22 mouse cellular contexts compared by ENCODE assay signal in the genomic region with DNA sequence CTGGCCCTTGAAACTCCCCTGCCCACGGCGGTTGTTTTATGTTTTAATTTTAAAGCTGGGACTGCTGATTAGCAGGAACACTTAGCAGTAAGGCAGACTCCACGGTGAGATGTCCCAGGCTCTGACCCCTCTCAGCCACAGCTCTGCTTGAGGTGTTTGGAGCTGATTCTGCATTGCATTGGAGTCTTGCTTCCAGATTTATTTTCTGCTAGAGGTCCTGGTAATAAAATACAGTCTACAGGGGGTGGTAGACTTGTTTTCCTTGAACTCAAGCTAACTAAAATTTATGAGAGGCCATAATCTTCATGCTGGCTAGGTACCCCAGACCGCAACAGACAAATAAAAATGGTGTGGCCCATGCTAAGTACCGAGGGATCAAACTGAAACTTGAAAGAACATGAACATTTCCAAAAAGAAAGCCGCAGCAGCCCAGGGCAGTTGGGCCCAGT.
DNase-seq lines count a peak whose midpoint lies in the region; ATAC-seq lines count a peak whose summit lies in the region.
"Had no signal": no experiment of that assay in that cellular context is flagged by ENCODE, and none has a peak within 500 bp of the region (broad histone marks: within the 10 kb centered on the region; RNA-seq: fewer than 3 reads in every experiment).

No protein-coding gene starts in this region.

- H3K4me1 ChIP-seq in heart, embryonic 14.5 days (ENCODE audit: control insufficient read depth in 2 of 2, insufficient read depth in 2 of 2, low read length in 2 of 2) = peaks cover 13 to 43% of the 10 kb centered on the region in 2 experiments
- peaks cover 37% of the 10 kb centered on the region for H3K4me1 ChIP-seq in neural tube, embryonic 15.5 days
- H3K4me1 ChIP-seq in limb, embryonic 13.5 days = peaks cover 50% of the 10 kb centered on the region

- no peak overlapping the region for H3K4me3 ChIP-seq in heart, embryonic 14.5 days (ENCODE audit: control insufficient read depth in 1 of 2, insufficient read depth in 1 of 2, low read depth in 1 of 2, low read length in 2 of 2)
- H3K4me3 ChIP-seq in neural tube, embryonic 15.5 days (replicated peaks) = no peak overlapping the region
- no peak overlapping the region for H3K4me3 ChIP-seq in limb, embryonic 13.5 days
- H3K4me3 ChIP-seq: embryonic facial prominence, embryonic 12.5 days; forebrain, embryonic 12.5 days; hindbrain, embryonic 15.5 days; midbrain, embryonic 15.5 days; neural tube, embryonic 13.5 days had no signal

- peak overlapping the region; percentile 41; the same call in 1 of the 2 replicates for H3K9ac ChIP-seq in heart, embryonic 14.5 days (ENCODE audit: low read length)
- no peak overlapping the region for H3K9ac ChIP-seq in neural tube, embryonic 15.5 days (replicated peaks)
- no peak overlapping the region for H3K9ac ChIP-seq in limb, embryonic 13.5 days
- H3K9ac ChIP-seq: embryonic facial prominence, embryonic 12.5 days; forebrain, embryonic 12.5 days; hindbrain, embryonic 15.5 days; midbrain, embryonic 15.5 days; neural tube, embryonic 13.5 days had no signal

- H3K9me3 ChIP-seq in heart, embryonic 14.5 days (ENCODE audit: control insufficient read depth, low read length) = 0 out of 2 replicates have a peak, but pooled peaks cover 3% of the 10 kb centered on the region
- H3K9me3 ChIP-seq in neural tube, embryonic 15.5 days (replicated peaks) = no peaks in the 10 kb centered on the region
- no peaks in the 10 kb centered on the region for H3K9me3 ChIP-seq in limb, embryonic 13.5 days
- H3K9me3 ChIP-seq: embryonic facial prominence, embryonic 12.5 days; forebrain, embryonic 12.5 days; hindbrain, embryonic 15.5 days; midbrain, embryonic 15.5 days; neural tube, embryonic 13.5 days had no signal

- H3K4me2 ChIP-seq in heart, embryonic 14.5 days (ENCODE audit: low read length) = no peak overlapping the region
- H3K4me2 ChIP-seq in neural tube, embryonic 15.5 days = no peak overlapping the region
- H3K4me2 ChIP-seq in limb, embryonic 13.5 days (replicated peaks) = peak overlapping the region; percentile 51
- H3K4me2 ChIP-seq: embryonic facial prominence, embryonic 12.5 days; forebrain, embryonic 12.5 days; hindbrain, embryonic 15.5 days; midbrain, embryonic 15.5 days; neural tube, embryonic 13.5 days had no signal

- no peak for DNase-seq in heart, adult 11 months
- DNase-seq in neural tube, embryonic 10.5 days (ENCODE audit: extremely low spot score, low spot score) = no peak
- no peak for DNase-seq in left cerebral cortex, postnatal 25 days (ENCODE audit: low spot score in 2 of 2)
- no peak for DNase-seq in thymus, postnatal 10 days (ENCODE audit: low spot score in 2 of 2)
- DNase-seq: adrenal gland, adult 8-10 months; cerebellum, adult 11-12 months; cerebellum, postnatal 10 days; liver; lung, postnatal 4 days; right cerebral cortex, adult 18-20 months; right cerebral cortex, postnatal 4 days; thymus, postnatal 25 days had no signal

- H3K36me3 ChIP-seq in heart, embryonic 14.5 days (ENCODE audit: control insufficient read depth, insufficient read depth, low read length) = no peaks in the 10 kb centered on the region
- H3K36me3 ChIP-seq in neural tube, embryonic 15.5 days = no peaks in the 10 kb centered on the region
- no peaks in the 10 kb centered on the region for H3K36me3 ChIP-seq in limb, embryonic 13.5 days
- H3K36me3 ChIP-seq: embryonic facial prominence, embryonic 12.5 days; forebrain, embryonic 12.5 days; hindbrain, embryonic 15.5 days; midbrain, embryonic 15.5 days; neural tube, embryonic 13.5 days had no signal

- H3K27me3 ChIP-seq in heart, embryonic 14.5 days (ENCODE audit: control insufficient read depth, insufficient read depth, low read length) = no peaks in the 10 kb centered on the region
- H3K27me3 ChIP-seq in neural tube, embryonic 15.5 days (replicated peaks) = no peaks in the 10 kb centered on the region
- H3K27me3 ChIP-seq in limb, embryonic 13.5 days = peaks cover 13% of the 10 kb centered on the region; the same call in 1 of the 2 replicates
- H3K27me3 ChIP-seq: embryonic facial prominence, embryonic 12.5 days; hindbrain, embryonic 15.5 days; midbrain, embryonic 15.5 days; neural tube, embryonic 13.5 days had no signal

- intact Hi-C loops in left cerebral cortex, postnatal 25 days (cut with DNase I) = no loop called here

- peak overlapping the region in 1 of 2 experiments; percentile 19; a peak in 1 of 4 replicates for H3K27ac ChIP-seq in heart, embryonic 14.5 days (replicated peaks in 1 of 2; ENCODE audit: control insufficient read depth in 1 of 2, insufficient read depth in 1 of 2, low read depth in 2 of 2, low read length in 2 of 2)
- peak overlapping the region; percentile 45; the same call in 1 of the 2 replicates for H3K27ac ChIP-seq in neural tube, embryonic 15.5 days (replicated peaks)
- 0 out of 2 replicates have a peak overlapping the region, but pooled peaks have one; percentile 33 for H3K27ac ChIP-seq in limb, embryonic 13.5 days
- H3K27ac ChIP-seq: embryonic facial prominence, embryonic 12.5 days; forebrain, embryonic 12.5 days; hindbrain, embryonic 15.5 days; midbrain, embryonic 15.5 days; neural tube, embryonic 13.5 days had no signal

- no peak for ATAC-seq in heart, embryonic 14.5 days (ENCODE audit: insufficient number of reproducible peaks, insufficient read depth, low FRiP score, low read depth)
- no peak for ATAC-seq in neural tube, embryonic 15.5 days (ENCODE audit: low FRiP score)
- ATAC-seq in limb, embryonic 13.5 days (ENCODE audit: low FRiP score, low read depth) = peak; percentile 72; the same call in 1 of the 2 replicates
- ATAC-seq: activated CD4-positive, CD25-positive, alpha-beta regulatory T cell, adult 4 months; intestine, embryonic 16.5 days; midbrain, embryonic 15.5 days had no signal

- 43% methylated on average over 6 of the region's 6 CpGs for WGBS in heart, embryonic 14.5 days
- 34% methylated on average over 6 of the region's 6 CpGs for WGBS in neural tube, embryonic 15.5 days
- 11% methylated on average over 6 of the region's 6 CpGs for WGBS in limb, embryonic 13.5 days
